ENCODE assay signal across 24 mouse cellular contexts in the genomic region with DNA sequence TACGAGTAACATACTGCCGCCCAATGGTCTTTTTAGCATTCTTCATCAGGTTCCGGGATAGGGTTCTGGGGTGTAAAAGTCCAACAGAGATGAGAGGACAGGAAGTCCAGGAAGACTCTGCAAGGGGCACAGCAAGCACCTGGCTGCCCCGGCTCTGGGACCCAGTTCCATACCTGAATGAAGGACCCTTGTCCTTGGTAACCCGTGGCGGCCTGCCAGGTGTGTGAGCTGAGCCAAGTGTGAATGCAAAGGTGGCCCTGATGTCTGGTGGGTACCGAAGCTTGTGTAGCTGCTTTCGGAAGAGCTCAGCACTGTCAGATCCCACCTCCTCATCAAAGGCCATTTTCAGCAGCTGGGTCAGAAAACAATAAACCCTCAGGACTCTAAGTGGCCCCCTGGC. TPM values are rescaled to one million over a fixed set of nuclear protein-coding genes. Genes with fewer than 3 reads are reported as not detected.
"Had no signal": no experiment of that assay in that cellular context is flagged by ENCODE, and none has a peak within 500 bp of the region (broad histone marks: within the 10 kb centered on the region; RNA-seq: fewer than 3 reads in every experiment).

No protein-coding gene starts in this region.

- H3K4me3 ChIP-seq: left cerebral cortex, adult 2 months; liver, embryonic 13.5 days; midbrain, embryonic 12.5 days; midbrain, embryonic 15.5 days; neural tube, embryonic 12.5 days; neural tube, embryonic 15.5 days had no signal

- DNase-seq: layer of hippocampus, postnatal 36 days; liver, embryonic 13.5 days; lung, adult 2 months; lung, postnatal 14 days; lung, postnatal 4 days; right cerebral cortex, adult 18-20 months; right cerebral cortex, postnatal 14 days; right cerebral cortex, postnatal 4 days; thymus, adult 2 months; thymus, postnatal 14 days; thymus, postnatal 4 days had no signal

- H3K4me1 ChIP-seq: midbrain, embryonic 12.5 days; midbrain, embryonic 15.5 days; neural tube, embryonic 12.5 days; neural tube, embryonic 15.5 days had no signal

- H3K27me3 ChIP-seq: liver, embryonic 13.5 days; midbrain, embryonic 12.5 days; midbrain, embryonic 15.5 days; neural tube, embryonic 12.5 days; neural tube, embryonic 15.5 days had no signal

- H3K9me3 ChIP-seq: liver, embryonic 13.5 days; midbrain, embryonic 12.5 days; midbrain, embryonic 15.5 days; neural tube, embryonic 12.5 days; neural tube, embryonic 15.5 days had no signal

- H3K9ac ChIP-seq: liver, embryonic 13.5 days; midbrain, embryonic 12.5 days; midbrain, embryonic 15.5 days; neural tube, embryonic 12.5 days; neural tube, embryonic 15.5 days had no signal

- H3K4me2 ChIP-seq: liver, embryonic 13.5 days; midbrain, embryonic 12.5 days; midbrain, embryonic 15.5 days; neural tube, embryonic 12.5 days; neural tube, embryonic 15.5 days had no signal

- H3K27ac ChIP-seq: hindbrain, postnatal 0 days; left cerebral cortex, adult 2 months; liver, embryonic 13.5 days; midbrain, embryonic 12.5 days; midbrain, embryonic 15.5 days; neural tube, embryonic 12.5 days; neural tube, embryonic 15.5 days had no signal

- ATAC-seq: hindbrain, postnatal 0 days; inflammation-experienced regulatory T-cells, adult 6 months; intestine, embryonic 16.5 days; midbrain, embryonic 15.5 days had no signal

RNA-seq across cellular contexts. Expression of gene Adm2, which starts 21.9 kb away (rescaled TPM):
- polyA plus RNA-seq: hindbrain, postnatal 0 days; inflammation-experienced regulatory T-cells, adult 6 months; limb, embryonic 11.5 days; liver, adult 2 months; midbrain, embryonic 12.5 days; midbrain, embryonic 15.5 days; neural tube, embryonic 12.5 days; neural tube, embryonic 15.5 days; stomach, embryonic 14.5 days had no signal

RNA-seq across cellular contexts. Expression of gene Miox, which starts 33.6 kb away (rescaled TPM):
- polyA plus RNA-seq: hindbrain, postnatal 0 days; inflammation-experienced regulatory T-cells, adult 6 months; limb, embryonic 11.5 days; limb, embryonic 14.5 days; lung, embryonic 16.5 days; midbrain, embryonic 12.5 days; midbrain, embryonic 15.5 days; neural tube, embryonic 12.5 days; neural tube, embryonic 15.5 days; stomach, embryonic 14.5 days had no signal
